Mouse (Mus musculus): ENCODE measurements around the gene Ascl3. TPM values are rescaled to one million over a fixed set of nuclear protein-coding genes. Genes with fewer than 3 reads are reported as not detected.
A peak's percentile ranks its signal among the peaks of the same experiment; 100 is the strongest.

Ascl3 gene
- total RNA-seq, 1 experiment, result not detected

GRCm38 (mm10) chr7:109712198-109712597 is 19.3 kb downstream of the Ascl3 start:
- Histone ChIP-seq H3K36me3 (ENCODE audit: control insufficient read depth, insufficient read depth, low read length, poor library complexity, severe bottlenecking) (peaks cover 18% of the 10 kb centered on the region), H3K9me3 (ENCODE audit: control insufficient read depth, insufficient read depth, low read depth, low read length) (no peaks in the 10 kb centered on the region), H3K27ac (ENCODE audit: insufficient read depth, low read depth, low read length, poor library complexity, severe bottlenecking) (no peak overlapping the region), H3K9ac (ENCODE audit: insufficient read depth, low read depth, low read length, poor library complexity, severe bottlenecking) (no peak overlapping the region), H3K4me3 (ENCODE audit: insufficient read depth in 1 of 2, low read depth in 1 of 2, low read length in 2 of 2, poor library complexity in 1 of 2, severe bottlenecking in 1 of 2) (no peak overlapping the region), H3K4me1 (ENCODE audit: control insufficient read depth in 2 of 2, insufficient read depth in 2 of 2, low read length in 2 of 2, poor library complexity in 1 of 2) (no peaks in the 10 kb centered on the region; a peak in 1 of 4 replicates)
- no peak for DNase-seq (ENCODE audit: low read depth, low spot score)
- TF ChIP-seq HCFC1 (IDR thresholded peaks at IDR 0.05; ENCODE audit: borderline replicate concordance, insufficient read depth, low read length) (no peak), CHD2 (IDR thresholded peaks at IDR 0.05; ENCODE audit: low read depth, low read length) (no peak), ZNF384 (IDR thresholded peaks at IDR 0.05; ENCODE audit: low read depth, low read length) (no peak), MAFK (IDR thresholded peaks at IDR 0.05; ENCODE audit: insufficient read depth, low read depth, low read length) (no peak)
- in situ Hi-C loops (cut with MboI; ENCODE audit: low sequenced_read_pairs in 2 of 2, unreplicated experiment in 2 of 2), result no loop called here

DNA sequence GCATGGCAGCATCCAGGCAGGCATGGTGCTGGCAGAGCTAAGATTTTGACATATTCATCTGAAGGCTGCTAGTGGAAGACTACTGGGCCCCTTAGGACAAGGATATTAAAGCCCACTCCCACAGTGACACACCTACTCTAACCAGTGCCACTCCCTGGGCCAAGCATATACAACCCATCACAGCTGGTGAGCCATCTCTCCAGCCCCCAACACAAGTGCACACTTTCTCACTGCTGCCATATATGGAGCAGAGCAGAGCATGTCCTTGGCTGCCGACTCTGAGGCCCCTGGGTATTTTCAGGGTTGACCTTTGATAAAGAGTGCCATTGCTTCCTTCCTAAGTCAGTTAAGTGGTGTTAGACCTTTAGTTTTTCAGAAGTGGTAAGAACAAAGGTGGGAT is 21.5 kb downstream of the Ascl3 start:
- Histone ChIP-seq H3K27ac (ENCODE audit: insufficient read depth, low read depth, low read length, poor library complexity, severe bottlenecking) (no peak overlapping the region), H3K9ac (ENCODE audit: insufficient read depth, low read depth, low read length, poor library complexity, severe bottlenecking) (no peak overlapping the region), H3K4me1 (ENCODE audit: control insufficient read depth in 2 of 2, insufficient read depth in 2 of 2, low read length in 2 of 2, poor library complexity in 1 of 2) (no peaks in the 10 kb centered on the region), H3K4me3 (ENCODE audit: insufficient read depth in 1 of 2, low read depth in 1 of 2, low read length in 2 of 2, poor library complexity in 1 of 2, severe bottlenecking in 1 of 2) (no peak overlapping the region), H3K36me3 (ENCODE audit: control insufficient read depth, insufficient read depth, low read length, poor library complexity, severe bottlenecking) (peaks cover 18% of the 10 kb centered on the region), H3K9me3 (ENCODE audit: control insufficient read depth, insufficient read depth, low read depth, low read length) (no peaks in the 10 kb centered on the region)
- in situ Hi-C loops (cut with MboI; ENCODE audit: low sequenced_read_pairs in 2 of 2, unreplicated experiment in 2 of 2), result no loop called here
- no peak for TF ChIP-seq ZNF384 (IDR thresholded peaks at IDR 0.05; ENCODE audit: low read depth, low read length)
- no peak for TF ChIP-seq HCFC1 (IDR thresholded peaks at IDR 0.05; ENCODE audit: borderline replicate concordance, insufficient read depth, low read length)
- no peak for TF ChIP-seq ZC3H11A (IDR thresholded peaks at IDR 0.05; ENCODE audit: borderline replicate concordance, low read depth, low read length)
- no peak for TF ChIP-seq MAFK (IDR thresholded peaks at IDR 0.05; ENCODE audit: insufficient read depth, low read depth, low read length)
- no peak for TF ChIP-seq CHD2 (IDR thresholded peaks at IDR 0.05; ENCODE audit: low read depth, low read length)
- no peak for DNase-seq (ENCODE audit: low read depth, low spot score)

GRCm38 (mm10) chr7:109708961-109709382 is 22.6 kb downstream of the Ascl3 start:
- Histone ChIP-seq H3K36me3 (ENCODE audit: control insufficient read depth, insufficient read depth, low read length, poor library complexity, severe bottlenecking) (peaks cover 18% of the 10 kb centered on the region), H3K4me1 (ENCODE audit: control insufficient read depth in 2 of 2, insufficient read depth in 2 of 2, low read length in 2 of 2, poor library complexity in 1 of 2) (no peaks in the 10 kb centered on the region), H3K27ac (ENCODE audit: insufficient read depth, low read depth, low read length, poor library complexity, severe bottlenecking) (no peak overlapping the region), H3K9me3 (ENCODE audit: control insufficient read depth, insufficient read depth, low read depth, low read length) (no peaks in the 10 kb centered on the region), H3K9ac (ENCODE audit: insufficient read depth, low read depth, low read length, poor library complexity, severe bottlenecking) (no peak overlapping the region), H3K4me3 (ENCODE audit: insufficient read depth in 1 of 2, low read depth in 1 of 2, low read length in 2 of 2, poor library complexity in 1 of 2, severe bottlenecking in 1 of 2) (no peak overlapping the region)
- TF ChIP-seq ZC3H11A (IDR thresholded peaks at IDR 0.05; ENCODE audit: borderline replicate concordance, low read depth, low read length) (no peak), HCFC1 (IDR thresholded peaks at IDR 0.05; ENCODE audit: borderline replicate concordance, insufficient read depth, low read length) (no peak)
- DNase-seq (ENCODE audit: low read depth, low spot score), result no peak
- in situ Hi-C loops (cut with MboI; ENCODE audit: low sequenced_read_pairs in 2 of 2, unreplicated experiment in 2 of 2), result no loop called here

- Histone ChIP-seq H3K36me3 (ENCODE audit: control insufficient read depth, insufficient read depth, low read length, poor library complexity, severe bottlenecking) (peaks cover 14% of the 10 kb centered on the region), H3K4me1 (ENCODE audit: control insufficient read depth in 2 of 2, insufficient read depth in 2 of 2, low read length in 2 of 2, poor library complexity in 1 of 2) (peaks cover 3 to 4% of the 10 kb centered on the region in 2 experiments; a peak in 2 of 4 replicates), H3K27ac (ENCODE audit: insufficient read depth, low read depth, low read length, poor library complexity, severe bottlenecking) (no peak overlapping the region), H3K4me3 (ENCODE audit: insufficient read depth in 1 of 2, low read depth in 1 of 2, low read length in 2 of 2, poor library complexity in 1 of 2, severe bottlenecking in 1 of 2) (no peak overlapping the region), H3K9ac (ENCODE audit: insufficient read depth, low read depth, low read length, poor library complexity, severe bottlenecking) (no peak overlapping the region), H3K9me3 (ENCODE audit: control insufficient read depth, insufficient read depth, low read depth, low read length) (no peaks in the 10 kb centered on the region)
- in situ Hi-C loops (cut with MboI; ENCODE audit: low sequenced_read_pairs in 2 of 2, unreplicated experiment in 2 of 2), result no loop called here
- TF ChIP-seq CHD2 (IDR thresholded peaks at IDR 0.05; ENCODE audit: low read depth, low read length), result no peak
- TF ChIP-seq MAFK (IDR thresholded peaks at IDR 0.05; ENCODE audit: insufficient read depth, low read depth, low read length), result no peak
- TF ChIP-seq ZNF384 (IDR thresholded peaks at IDR 0.05; ENCODE audit: low read depth, low read length), result no peak
- no peak for TF ChIP-seq HCFC1 (IDR thresholded peaks at IDR 0.05; ENCODE audit: borderline replicate concordance, insufficient read depth, low read length)
- TF ChIP-seq ZC3H11A (IDR thresholded peaks at IDR 0.05; ENCODE audit: borderline replicate concordance, low read depth, low read length), result peak; percentile 20; the same call in 1 of the 2 replicates
- no peak for DNase-seq (ENCODE audit: low read depth, low spot score)
Measured at GRCm38 (mm10) chr7:109707023-109707785, 24.3 kb downstream of the Ascl3 start.
